Comparison of ENCODE assay signal across 15 mouse cellular contexts in the genomic region with DNA sequence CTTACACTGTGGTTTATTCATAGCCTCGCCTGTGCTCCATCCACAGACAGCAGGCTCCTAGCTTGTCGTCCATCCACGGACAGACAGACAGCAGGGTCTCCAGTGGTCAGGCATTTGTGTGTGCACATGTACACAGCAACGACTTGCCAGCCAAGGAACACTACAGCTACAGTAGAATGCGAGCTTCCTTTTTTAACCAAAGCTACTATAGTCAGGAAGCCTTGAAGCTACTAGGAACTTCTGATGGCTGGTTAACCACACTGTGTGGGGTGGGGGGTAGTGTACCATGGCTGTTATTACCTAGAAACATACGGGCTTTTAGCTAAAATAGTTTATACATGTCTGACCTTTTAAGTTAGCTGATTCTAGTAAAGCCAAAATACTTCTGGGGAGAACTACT. TPM values are rescaled to one million over a fixed set of nuclear protein-coding genes. Genes with fewer than 3 reads are reported as not detected.
DNase-seq lines count a peak whose midpoint lies in the region; ATAC-seq and TF ChIP-seq lines count a peak whose summit lies in the region.
"Had no signal": no experiment of that assay in that cellular context is flagged by ENCODE, and none has a peak within 500 bp of the region (broad histone marks: within the 10 kb centered on the region; RNA-seq: fewer than 3 reads in every experiment).

No protein-coding gene starts in this region.

- H3K4me1 ChIP-seq in midbrain, embryonic 12.5 days: peaks cover 12% of the 10 kb centered on the region
- H3K4me1 ChIP-seq in midbrain, postnatal 0 days (ENCODE audit: insufficient read depth, low read length): peaks cover 7% of the 10 kb centered on the region; the same call in 1 of the 2 replicates
- H3K4me1 ChIP-seq in liver, embryonic 14.5 days (replicated peaks; ENCODE audit: control insufficient read depth in 2 of 2, insufficient read depth in 2 of 2, low read length in 1 of 2): peaks cover 19 to 21% of the 10 kb centered on the region in 2 experiments

- no peak overlapping the region for H3K27ac ChIP-seq in midbrain, embryonic 12.5 days (replicated peaks)
- H3K27ac ChIP-seq in midbrain, postnatal 0 days (ENCODE audit: low read depth, low read length): no peak overlapping the region
- H3K27ac ChIP-seq in liver, embryonic 14.5 days: no peak overlapping the region
- H3K27ac ChIP-seq: limb, embryonic 10.5 days; stomach, embryonic 15.5 days had no signal

- TF ChIP-seq CTCF in midbrain, postnatal 0 days (IDR thresholded peaks at IDR 0.05): no peak
- TF ChIP-seq CTCF in liver, embryonic 14.5 days (IDR thresholded peaks at IDR 0.05; ENCODE audit: low read depth): no peak

- WGBS in midbrain, embryonic 12.5 days: 86% methylated on average over 6 of the region's 6 CpGs
- 69% methylated on average over 6 of the region's 6 CpGs for WGBS in midbrain, postnatal 0 days
- 14% methylated on average over 6 of the region's 6 CpGs for WGBS in liver, embryonic 14.5 days (ENCODE audit: insufficient replicate concordance)

- 0 out of 2 replicates have a peak overlapping the region, but pooled peaks have one; percentile 20 for H3K9ac ChIP-seq in midbrain, embryonic 12.5 days (replicated peaks)
- no peak overlapping the region for H3K9ac ChIP-seq in midbrain, postnatal 0 days (replicated peaks; ENCODE audit: low read length, poor library complexity, severe bottlenecking)
- H3K9ac ChIP-seq in liver, embryonic 14.5 days (replicated peaks): peak overlapping the region; percentile 29; the same call in 1 of the 2 replicates
- H3K9ac ChIP-seq: stomach, embryonic 15.5 days had no signal

- DNase-seq in adrenal gland, adult 2 months: peak; percentile 20
- DNase-seq in adrenal gland, postnatal 14 days: no peak
- DNase-seq in midbrain, postnatal 0 days (ENCODE audit: low spot score): no peak
- DNase-seq in liver, embryonic 14.5 days (ENCODE audit: low read depth in 3 of 3, low spot score in 3 of 3): no peak
- peak; percentile 54 for DNase-seq in splenic B cell, adult 2 months (ENCODE audit: low read depth, low spot score)
- DNase-seq in layer of hippocampus, adult 11-12 months (ENCODE audit: low spot score): no peak
- no peak for DNase-seq in gastrocnemius, postnatal 10 days
- DNase-seq: cerebellum, adult 2 months; embryo, embryonic 11 days; kidney, postnatal 10 days; lung, postnatal 10 days; right cerebral cortex, postnatal 14 days had no signal

- ATAC-seq in midbrain, embryonic 12.5 days (ENCODE audit: low FRiP score, low read depth): no peak
- no peak for ATAC-seq in midbrain, postnatal 0 days (ENCODE audit: low FRiP score)
- ATAC-seq in liver, embryonic 14.5 days (ENCODE audit: insufficient read depth): no peak

- H3K4me3 ChIP-seq in midbrain, embryonic 12.5 days: no peak overlapping the region
- no peak overlapping the region for H3K4me3 ChIP-seq in midbrain, postnatal 0 days (ENCODE audit: low read depth, low read length)
- no peak overlapping the region for H3K4me3 ChIP-seq in liver, embryonic 14.5 days (ENCODE audit: insufficient read depth in 1 of 2, low read depth in 2 of 2, low read length in 2 of 2)
- H3K4me3 ChIP-seq: limb, embryonic 10.5 days; stomach, embryonic 15.5 days had no signal

- no peak overlapping the region for H3K4me2 ChIP-seq in midbrain, embryonic 12.5 days (replicated peaks)
- H3K4me2 ChIP-seq in midbrain, postnatal 0 days (ENCODE audit: low read depth, low read length, poor library complexity, severe bottlenecking): no peak overlapping the region
- H3K4me2 ChIP-seq in liver, embryonic 14.5 days (ENCODE audit: low read depth): peak overlapping the region; percentile 11
- H3K4me2 ChIP-seq: stomach, embryonic 15.5 days had no signal

- peaks cover 10% of the 10 kb centered on the region; the same call in 1 of the 2 replicates for H3K36me3 ChIP-seq in midbrain, embryonic 12.5 days
- H3K36me3 ChIP-seq in midbrain, postnatal 0 days (ENCODE audit: insufficient read depth, low read length): no peaks in the 10 kb centered on the region
- H3K36me3 ChIP-seq in liver, embryonic 14.5 days (replicated peaks; ENCODE audit: control insufficient read depth, insufficient read depth, low read depth): peaks cover 15% of the 10 kb centered on the region
- H3K36me3 ChIP-seq in splenic B cell, adult 2 months (ENCODE audit: control insufficient read depth, insufficient read depth, low read length, poor library complexity, severe bottlenecking): peaks cover 10% of the 10 kb centered on the region; the same call in 1 of the 2 replicates

- H3K9me3 ChIP-seq in midbrain, embryonic 12.5 days: 0 out of 2 replicates have a peak, but pooled peaks cover 3% of the 10 kb centered on the region
- H3K9me3 ChIP-seq in midbrain, postnatal 0 days (ENCODE audit: low read length): no peaks in the 10 kb centered on the region
- H3K9me3 ChIP-seq in liver, embryonic 14.5 days (ENCODE audit: control insufficient read depth, low read length): no peaks in the 10 kb centered on the region
- H3K9me3 ChIP-seq: limb, embryonic 10.5 days; stomach, embryonic 15.5 days had no signal

- no peak for TF ChIP-seq EP300 in liver, embryonic 14.5 days (IDR thresholded peaks at IDR 0.05; ENCODE audit: low read depth)

- H3K27me3 ChIP-seq in midbrain, embryonic 12.5 days: no peaks in the 10 kb centered on the region
- no peaks in the 10 kb centered on the region for H3K27me3 ChIP-seq in midbrain, postnatal 0 days (ENCODE audit: insufficient read depth, low read length)
- no peaks in the 10 kb centered on the region for H3K27me3 ChIP-seq in liver, embryonic 14.5 days (ENCODE audit: control insufficient read depth, insufficient read depth, low read length)
- no peaks in the 10 kb centered on the region for H3K27me3 ChIP-seq in splenic B cell, adult 2 months (ENCODE audit: control insufficient read depth, insufficient read depth, low read length, poor library complexity, severe bottlenecking)
- H3K27me3 ChIP-seq: stomach, embryonic 15.5 days had no signal

RNA-seq across cellular contexts. Expression of gene Map3k1, which starts 30.2 kb away (rescaled TPM):
- total RNA-seq in adrenal gland, adult 2 months (2021): 10 to 100 TPM; 49.1 to 64.9 TPM
- polyA plus RNA-seq in adrenal gland, adult 2 months (2012; rRNA removed): 8.3 and 8.8 TPM in 2 replicates
- 60.4 and 62.0 TPM in 2 replicates for total RNA-seq in adrenal gland, postnatal 14 days (2021)
- 14.0 and 14.1 TPM in 2 replicates for polyA plus RNA-seq in midbrain, embryonic 12.5 days (2016; fragmentation: Nextera tagmentation; extraction: Ambion mirVana)
- 16.3 and 19.2 TPM in 2 replicates for total RNA-seq in midbrain, postnatal 0 days (2014; rRNA removed)
- polyA plus RNA-seq in midbrain, postnatal 0 days (2015; fragmentation: Nextera tagmentation; extraction: Ambion mirVana): 6.1 and 6.2 TPM in 2 replicates
- 3.8 and 5.9 TPM in 2 replicates for polyA plus RNA-seq in liver, embryonic 14.5 days (2012; rRNA removed)
- polyA plus RNA-seq in liver, embryonic 14.5 days (2014; fragmentation: Nextera tagmentation; extraction: Ambion mirVana): 13.3 and 14.5 TPM in 2 replicates
- 10 to 100 TPM; 19.0 to 24.4 TPM for total RNA-seq in gastrocnemius, postnatal 10 days (2021)

Comparison
In these comparisons a context has a peak if more than half of its experiments do, and no peak if none do; other contexts are left out.
1. DNase-seq: peak in adrenal gland, adult 2 months (single experiment) and splenic B cell, adult 2 months (single experiment); none in adrenal gland, postnatal 14 days (single experiment), midbrain, postnatal 0 days (single experiment), liver, embryonic 14.5 days (0 of 3), layer of hippocampus, adult 11-12 months (single experiment) and gastrocnemius, postnatal 10 days (single experiment).